Mouse (Mus musculus) embryonic facial prominence, embryonic 12.5 days (tissue): ENCODE data around the gene Mamstr. TPM values are rescaled to one million over a fixed set of nuclear protein-coding genes. Genes with fewer than 3 reads are reported as not detected.

Source experiments
- ATAC-seq: fragments of 200-750 bp; cut with Nextera tagmentation; 2 replicates; pipeline ENCODE4 v1.8.0; 2017; ENCODE audit not compliant: insufficient number of reproducible peaks, insufficient read depth, low FRiP score, low TSS enrichment
- H3K27ac ChIP-seq: fragments of 300-500 bp; sonication (generic); 2 replicates; pipeline ENCODE4 v1.5.1; 2016; ENCODE audit warnings: mild to moderate bottlenecking
- H3K27me3 ChIP-seq: fragments of 300-500 bp; sonication (generic); 2 replicates; pipeline ENCODE4 v1.6.1; 2016; ENCODE audit warnings: mild to moderate bottlenecking, moderate library complexity
- H3K36me3 ChIP-seq: fragments of 300-500 bp; sonication (generic); 2 replicates; pipeline ENCODE4 v1.6.1; 2016; ENCODE audit warnings: mild to moderate bottlenecking
- H3K4me1 ChIP-seq: fragments of 300-500 bp; sonication (generic); 2 replicates; pipeline ENCODE4 v1.6.1; 2016
- H3K4me2 ChIP-seq: fragments of 300-500 bp; sonication (generic); replicated peaks from 2 replicates; pipeline ENCODE4 v1.6.1; 2016; ENCODE audit warnings: mild to moderate bottlenecking, moderate library complexity
- H3K4me3 ChIP-seq: fragments of 300-500 bp; sonication (generic); 2 replicates; pipeline ENCODE4 v1.5.1; 2016; ENCODE audit warnings: mild to moderate bottlenecking
- H3K9ac ChIP-seq: fragments of 300-500 bp; sonication (generic); 2 replicates; pipeline ENCODE4 v1.6.1; 2016; ENCODE audit warnings: mild to moderate bottlenecking, moderate library complexity
- H3K9me3 ChIP-seq: fragments of 300-500 bp; sonication (generic); 2 replicates; pipeline ENCODE4 v1.6.1; 2016; ENCODE audit warnings: mild to moderate bottlenecking, moderate library complexity
- WGBS: fragments of 180-500 bp; shearing (Covaris S2); methylation state at CpG from one replicate; pipeline ENCODE4 v1.1.7; 2016; 5-methylcytosine and 5-hydroxymethylcytosine counted together
- polyA plus RNA-seq: library from polyadenylated mRNA; unstranded; fragments of >200 nt; fragmentation: Nextera tagmentation; extraction: Ambion mirVana; gene quantifications from 2 replicates; pipeline ENCODE4 v1.2.1, GENCODE M21; 2016

Mamstr gene
- polyA plus RNA-seq, 1 experiment from 2014 or later, result 5.4 TPM

GRCm38 (mm10) chr7:45616277-45616676 is 23.5 kb upstream of the Mamstr start:
- peaks cover 16% of the 10 kb centered on the region for H3K4me1 ChIP-seq
- H3K36me3 ChIP-seq, result no peaks in the 10 kb centered on the region
- peak overlapping the region; percentile 57; the same call in 1 of the 2 replicates for H3K27ac ChIP-seq
- no peak overlapping the region for H3K4me2 ChIP-seq
- no peak overlapping the region for H3K4me3 ChIP-seq
- peak; percentile 72 for ATAC-seq
- no peaks in the 10 kb centered on the region for H3K9me3 ChIP-seq
- 7% methylated on average over 6 of the region's 6 CpGs for WGBS
- H3K9ac ChIP-seq, result no peak overlapping the region
- H3K27me3 ChIP-seq, result peaks cover 48% of the 10 kb centered on the region

- Histone ChIP-seq H3K4me3 (peak within 1 kb of the TSS; percentile 26), H3K27ac (peak within 1 kb of the TSS; percentile 57; the same call in 1 of the 2 replicates), H3K27me3 (peaks cover 48% of the 10 kb centered on the region), H3K4me2 (peak within 1 kb of the TSS; percentile 45), H3K36me3 (no peaks in the 10 kb centered on the region), H3K9me3 (no peaks in the 10 kb centered on the region), H3K4me1 (peaks cover 16% of the 10 kb centered on the region), H3K9ac (peak within 1 kb of the TSS; percentile 25; the same call in 1 of the 2 replicates)
- 4% methylated on average over 31 of the region's 31 CpGs for WGBS
- ATAC-seq, result 0 out of 2 replicates have a peak, but pooled peaks have one; percentile 13
These were observed 22.6 kb upstream of the Mamstr start, which contains the start of gene Fut1 for GRCm38 (mm10) chr7:45617042-45617695. Gene Fut1 (plus strand): TSS chr7:45617289.

- ATAC-seq, result no peak
- no peak overlapping the region for H3K4me3 ChIP-seq
- H3K36me3 ChIP-seq, result no peaks in the 10 kb centered on the region
- H3K27me3 ChIP-seq, result peaks cover 48% of the 10 kb centered on the region
- H3K4me2 ChIP-seq, result no peak overlapping the region
- 77% methylated on average over 5 of the region's 5 CpGs for WGBS
- H3K9ac ChIP-seq, result no peak overlapping the region
- no peak overlapping the region for H3K27ac ChIP-seq
- H3K9me3 ChIP-seq, result no peaks in the 10 kb centered on the region
- H3K4me1 ChIP-seq, result peaks cover 16% of the 10 kb centered on the region
These were observed 21.5 kb upstream of the Mamstr start for GRCm38 (mm10) chr7:45618316-45618715.

- Histone ChIP-seq H3K4me3 (no peak overlapping the region), H3K27ac (no peak overlapping the region), H3K4me2 (no peak overlapping the region), H3K9ac (no peak overlapping the region), H3K9me3 (no peaks in the 10 kb centered on the region), H3K27me3 (peaks cover 48% of the 10 kb centered on the region), H3K4me1 (peaks cover 16% of the 10 kb centered on the region), H3K36me3 (no peaks in the 10 kb centered on the region)
- 90% methylated on average over 5 of the region's 5 CpGs for WGBS
- no peak for ATAC-seq
These were observed 20.2 kb upstream of the Mamstr start for GRCm38 (mm10) chr7:45619592-45619991.

- Histone ChIP-seq H3K9me3 (no peaks in the 10 kb centered on the region), H3K9ac (no peak within 1 kb of the TSS), H3K4me2 (no peak within 1 kb of the TSS), H3K27me3 (peaks cover 31% of the 10 kb centered on the region), H3K4me3 (no peak within 1 kb of the TSS), H3K36me3 (no peaks in the 10 kb centered on the region), H3K27ac (no peak within 1 kb of the TSS), H3K4me1 (peaks cover 8% of the 10 kb centered on the region)
- no peak for ATAC-seq
- WGBS, result 26% methylated on average over 9 of the region's 9 CpGs
These were observed 18.3 kb upstream of the Mamstr start, which contains the start of gene Izumo1 for GRCm38 (mm10) chr7:45621443-45621842. Gene Izumo1 (plus strand): TSS chr7:45621811.

GRCm38 (mm10) chr7:45623507-45623906 is 16.3 kb upstream of the Mamstr start:
- no peak overlapping the region for H3K27ac ChIP-seq
- H3K4me3 ChIP-seq, result no peak overlapping the region
- 96% methylated on average over 11 of the region's 11 CpGs for WGBS
- peaks cover 28% of the 10 kb centered on the region for H3K27me3 ChIP-seq
- H3K4me1 ChIP-seq, result no peaks in the 10 kb centered on the region
- H3K9ac ChIP-seq, result no peak overlapping the region
- ATAC-seq, result no peak
- no peaks in the 10 kb centered on the region for H3K36me3 ChIP-seq
- H3K9me3 ChIP-seq, result no peaks in the 10 kb centered on the region
- no peak overlapping the region for H3K4me2 ChIP-seq

- no peaks in the 10 kb centered on the region for H3K4me1 ChIP-seq
- no peak overlapping the region for H3K9ac ChIP-seq
- peaks cover 21% of the 10 kb centered on the region for H3K27me3 ChIP-seq
- H3K4me2 ChIP-seq, result no peak overlapping the region
- H3K36me3 ChIP-seq, result no peaks in the 10 kb centered on the region
- no peaks in the 10 kb centered on the region for H3K9me3 ChIP-seq
- WGBS, result 83% methylated on average over 3 of the region's 3 CpGs
- H3K4me3 ChIP-seq, result no peak overlapping the region
- no peak overlapping the region for H3K27ac ChIP-seq
- no peak for ATAC-seq
These were observed 15.1 kb upstream of the Mamstr start for GRCm38 (mm10) chr7:45624718-45625117.

- Histone ChIP-seq H3K4me1 (no peaks in the 10 kb centered on the region), H3K27ac (no peak overlapping the region), H3K36me3 (no peaks in the 10 kb centered on the region), H3K9ac (no peak overlapping the region), H3K4me3 (no peak overlapping the region), H3K4me2 (no peak overlapping the region), H3K27me3 (peaks cover 24% of the 10 kb centered on the region), H3K9me3 (no peaks in the 10 kb centered on the region)
- ATAC-seq, result no peak
- WGBS, result 90% methylated on average over 8 of the region's 8 CpGs
These were observed 14.3 kb upstream of the Mamstr start for GRCm38 (mm10) chr7:45625481-45625880.

GRCm38 (mm10) chr7:45626571-45627076 is 13.2 kb upstream of the Mamstr start:
- peaks cover 24% of the 10 kb centered on the region for H3K27me3 ChIP-seq
- WGBS, result 89% methylated on average over 7 of the region's 7 CpGs

GRCm38 (mm10) chr7:45627261-45627660 is 12.5 kb upstream of the Mamstr start, which contains the start of gene Rasip1:
Gene Rasip1 (plus strand): TSS chr7:45627488.
- peaks cover 24% of the 10 kb centered on the region for H3K27me3 ChIP-seq

More at GRCm38 (mm10) chr7:45626571-45627076, 13.2 kb upstream of the Mamstr start:
- no peak for ATAC-seq
- Histone ChIP-seq H3K9me3 (no peaks in the 10 kb centered on the region), H3K36me3 (no peaks in the 10 kb centered on the region), H3K4me3 (no peak overlapping the region), H3K27ac (no peak overlapping the region), H3K9ac (no peak overlapping the region), H3K4me1 (no peaks in the 10 kb centered on the region), H3K4me2 (no peak overlapping the region)

GRCm38 (mm10) chr7:45628364-45629294 is 11.1 kb upstream of the Mamstr start:
- ATAC-seq, result peak; percentile 61

More at GRCm38 (mm10) chr7:45627261-45627660, 12.5 kb upstream of the Mamstr start, which contains the start of gene Rasip1:
- Histone ChIP-seq H3K4me2 (peak within 1 kb of the TSS; percentile 98), H3K27ac (peak within 1 kb of the TSS; percentile 60; the same call in 1 of the 2 replicates), H3K9me3 (no peaks in the 10 kb centered on the region), H3K36me3 (no peaks in the 10 kb centered on the region), H3K9ac (peak within 1 kb of the TSS; percentile 75), H3K4me3 (peak within 1 kb of the TSS; percentile 59), H3K4me1 (peaks cover 2% of the 10 kb centered on the region)
- 76% methylated on average over 9 of the region's 9 CpGs for WGBS
- no peak for ATAC-seq

More at GRCm38 (mm10) chr7:45628364-45629294, 11.1 kb upstream of the Mamstr start:
- peaks cover 29% of the 10 kb centered on the region for H3K27me3 ChIP-seq
- peak overlapping the region; percentile 98 for H3K4me2 ChIP-seq
- WGBS, result 1% methylated on average over 105 of the region's 105 CpGs
- H3K4me3 ChIP-seq, result peak overlapping the region; percentile 59
- H3K27ac ChIP-seq, result peak overlapping the region; percentile 60; the same call in 1 of the 2 replicates
- H3K9ac ChIP-seq, result peak overlapping the region; percentile 75
- H3K4me1 ChIP-seq, result peaks cover 9% of the 10 kb centered on the region
- no peaks in the 10 kb centered on the region for H3K9me3 ChIP-seq
- no peaks in the 10 kb centered on the region for H3K36me3 ChIP-seq
